Mouse (Mus musculus) CH12.LX (cell line): ENCODE data around the gene Olfr524. TPM values are rescaled to one million over a fixed set of nuclear protein-coding genes. Genes with fewer than 3 reads are reported as not detected.

ENCODE experiments used
- DNase-seq: peaks from one replicate; pipeline ENCODE4 v3.0.0-alpha.2; 2013; ENCODE audit errors: extremely low read depth
- H3K27ac ChIP-seq: 2 replicates; pipeline ENCODE4 v1.5.1; 2012; ENCODE audit warnings: low read depth, mild to moderate bottlenecking, control low read depth, moderate library complexity; ENCODE audit not compliant: insufficient read depth
- H3K27me3 ChIP-seq: replicated peaks from 2 replicates; pipeline ENCODE3; 2012; ENCODE audit warnings: inconsistent platforms
- H3K36me3 ChIP-seq, 2 experiments: replicated peaks in 1 of 2; 2 replicates each; pipeline versions ENCODE3 to v1.6.1; 2012; ENCODE audit warnings: inconsistent platforms in 1 of 2, low read length in 1 of 2, mild to moderate bottlenecking in 1 of 2, mixed read lengths in 1 of 2, moderate library complexity in 1 of 2; ENCODE audit not compliant: control insufficient read depth in 1 of 2, insufficient read depth in 1 of 2
- H3K4me1 ChIP-seq, 2 experiments: 2 replicates each; pipeline ENCODE4 v1.6.1; 2012; ENCODE audit warnings: inconsistent platforms in 1 of 2, moderate library complexity in 1 of 2; ENCODE audit not compliant: insufficient read depth in 2 of 2, control insufficient read depth in 1 of 2
- H3K4me2 ChIP-seq: 2 replicates; pipeline ENCODE4 v1.6.1; 2012; ENCODE audit warnings: low read depth, mild to moderate bottlenecking, control low read depth; ENCODE audit not compliant: poor library complexity, insufficient read depth, severe bottlenecking
- H3K4me3 ChIP-seq, 3 experiments: fragments of 150-350 bp in 1 of 3; sonication (generic) in 1 of 3; replicated peaks in 1 of 3; 2 replicates each; pipeline versions ENCODE3 to v1.5.1; 2011 to 2012; ENCODE audit warnings: low read depth in 2 of 3, low read length in 2 of 3, mild to moderate bottlenecking in 2 of 3, moderate library complexity in 2 of 3, control low read depth in 1 of 3, improper control_type of control experiment in 1 of 3, inconsistent platforms in 1 of 3, mixed read lengths in 1 of 3; ENCODE audit not compliant: poor library complexity in 1 of 3
- H3K79me2 ChIP-seq: replicated peaks from 2 replicates; pipeline ENCODE4 v1.6.1; 2012; ENCODE audit warnings: mild to moderate bottlenecking, moderate library complexity; ENCODE audit not compliant: control insufficient read depth, poor library complexity, insufficient read depth, severe bottlenecking; ENCODE audit errors: extremely low read depth
- H3K9ac ChIP-seq: 2 replicates; pipeline ENCODE4 v1.6.1; 2012; ENCODE audit warnings: low read depth, mild to moderate bottlenecking, control low read depth, moderate library complexity; ENCODE audit not compliant: insufficient read depth
- H3K9me3 ChIP-seq: replicated peaks from 2 replicates; pipeline ENCODE3; 2012; ENCODE audit warnings: low read length, inconsistent platforms, mixed read lengths
- USF2 ChIP-seq: conservative IDR thresholded peaks from 2 replicates; pipeline ENCODE4 v1.6.1; 2011; ENCODE audit warnings: low read depth, low read length, improper control_type of control experiment
- dilution Hi-C: fragments of 300-500 bp; cut with MboI; formaldehyde crosslinking; loops from 2 replicates; pipeline ENCODE4 v1.14.3; 2020; ENCODE audit warnings: low sequenced_read_pairs; ENCODE audit not compliant: extremely low pct_unique_long_range_greater_than_20kb, extremely low pct_ligation_motif_present
- in situ Hi-C: fragments of 300-500 bp; cut with MboI; formaldehyde crosslinking; loops from 3 replicates; pipeline ENCODE4 v1.14.3; 2019; ENCODE audit warnings: low sequenced_read_pairs, low pct_ligation_motif_present, low pct_unique_long_range_greater_than_20kb, mixed read lengths
- polyA plus RNA-seq: library from polyadenylated mRNA; unstranded; fragments of >175 nt; gene quantifications from 2 replicates; pipeline ENCODE4 v1.2.1, GENCODE M21; 2012; ENCODE audit warnings: low read depth; ENCODE audit not compliant: insufficient read length
- total RNA-seq, 2 experiments: library from RNA; depleted of rRNA; stranded (reverse); fragments of 300-350 nt in 1 of 2; fragments of >200 nt in 1 of 2; gene quantifications; 2 replicates each; pipeline ENCODE4 v1.2.3; 2012 to 2014

The Olfr524 gene
- total and polyA plus RNA-seq, 3 experiments: not detected

DNA sequence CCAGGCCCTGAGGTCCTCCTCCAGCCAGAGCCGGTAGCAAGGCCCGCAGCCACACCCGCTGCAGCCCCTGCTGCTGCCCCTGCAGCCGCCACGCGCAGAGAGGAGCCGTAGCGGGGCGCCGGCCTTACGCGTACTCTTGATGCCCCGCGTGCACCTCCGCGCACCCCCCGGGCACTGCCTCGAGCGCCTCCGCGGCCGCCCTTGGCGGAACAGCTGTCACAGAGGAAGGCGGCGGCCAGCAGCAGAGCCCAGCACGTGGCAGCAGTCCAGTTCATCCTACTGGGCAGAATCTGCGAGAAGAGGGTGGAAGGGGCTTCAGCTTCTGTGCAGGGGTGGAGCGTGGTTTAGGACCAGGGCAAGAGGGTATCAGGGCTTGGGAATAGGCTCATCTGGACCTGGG, 52.4 kb downstream of the Olfr524 start:
- no peak for DNase-seq
- H3K4me1 ChIP-seq: no peaks in the 10 kb centered on the region
- dilution Hi-C loops: no loop called here
- no peaks in the 10 kb centered on the region for H3K9me3 ChIP-seq
- no peaks in the 10 kb centered on the region for H3K79me2 ChIP-seq
- TF ChIP-seq USF2: no peak
- TF ChIP-seq, all 38 proteins: peak for 0
- Histone ChIP-seq H3K27ac (no peak overlapping the region), H3K9ac (no peak overlapping the region), H3K4me3 (no peak overlapping the region), H3K4me2 (no peak overlapping the region), H3K27me3 (peaks cover 12% of the 10 kb centered on the region), H3K36me3 (peaks cover 9 to 43% of the 10 kb centered on the region in 2 experiments)
- in situ Hi-C loops: no loop called here

Other genes starting within 250 kb of the Olfr524 start
Only the 20 nearest of the 22 such genes appear.
- gene Adam8, start 213.4 kb downstream of the Olfr524 start, total RNA-seq (2012; rRNA removed): 61.4 and 63.7 TPM in 2 replicates
- gene Adam8, start 213.4 kb downstream of the Olfr524 start, total RNA-seq (2014; rRNA removed): 46.5 and 51.0 TPM in 2 replicates
- gene Adam8, start 213.4 kb downstream of the Olfr524 start, polyA plus RNA-seq: 43.7 and 46.3 TPM in 2 replicates
- 44.4 and 44.6 TPM in 2 replicates for gene Zfp511, start 169.6 kb downstream of the Olfr524 start, total RNA-seq (2012; rRNA removed)
- 41.4 and 43.8 TPM in 2 replicates for gene Zfp511, start 169.6 kb downstream of the Olfr524 start, total RNA-seq (2014; rRNA removed)
- 50.1 and 52.2 TPM in 2 replicates for gene Zfp511, start 169.6 kb downstream of the Olfr524 start, polyA plus RNA-seq
- gene Tubgcp2, start 169.3 kb downstream of the Olfr524 start, total RNA-seq (2012; rRNA removed): 40.1 and 42.5 TPM in 2 replicates
- gene Tubgcp2, start 169.3 kb downstream of the Olfr524 start, total RNA-seq (2014; rRNA removed): 50.4 and 50.6 TPM in 2 replicates
- 39.5 and 46.7 TPM in 2 replicates for gene Tubgcp2, start 169.3 kb downstream of the Olfr524 start, polyA plus RNA-seq
- gene Msx3, start 156.9 kb downstream of the Olfr524 start, total RNA-seq (2012; rRNA removed): not detected in 2 replicates
- gene Msx3, start 156.9 kb downstream of the Olfr524 start, total RNA-seq (2014; rRNA removed): not detected in 2 replicates
- gene Msx3, start 156.9 kb downstream of the Olfr524 start, polyA plus RNA-seq: not detected in 2 replicates
- gene Caly, start 123.4 kb downstream of the Olfr524 start, total RNA-seq (2012; rRNA removed): not detected in 2 replicates
- not detected in 2 replicates for gene Caly, start 123.4 kb downstream of the Olfr524 start, total RNA-seq (2014; rRNA removed)
- not detected in 2 replicates for gene Caly, start 123.4 kb downstream of the Olfr524 start, polyA plus RNA-seq
- not detected in 2 replicates for gene Prap1, start 112.6 kb downstream of the Olfr524 start, total RNA-seq (2012; rRNA removed)
- gene Prap1, start 112.6 kb downstream of the Olfr524 start, total RNA-seq (2014; rRNA removed): not detected in 2 replicates
- gene Prap1, start 112.6 kb downstream of the Olfr524 start, polyA plus RNA-seq: not detected in 2 replicates
- gene Fuom, start 103.5 kb downstream of the Olfr524 start, total RNA-seq (2012; rRNA removed): 0.76 and 1.8 TPM in 2 replicates
- gene Fuom, start 103.5 kb downstream of the Olfr524 start, total RNA-seq (2014; rRNA removed): not detected in 2 replicates
- 0.64 and 0.86 TPM in 2 replicates for gene Fuom, start 103.5 kb downstream of the Olfr524 start, polyA plus RNA-seq
- gene Paox, start 90.2 kb downstream of the Olfr524 start, total RNA-seq (2012; rRNA removed): 40.0 and 42.3 TPM in 2 replicates
- gene Paox, start 90.2 kb downstream of the Olfr524 start, total RNA-seq (2014; rRNA removed): 34.5 and 36.6 TPM in 2 replicates
- gene Paox, start 90.2 kb downstream of the Olfr524 start, polyA plus RNA-seq: 30.4 and 39.7 TPM in 2 replicates
- gene Echs1, start 89.5 kb downstream of the Olfr524 start, total RNA-seq (2012; rRNA removed): 39.8 and 43.3 TPM in 2 replicates
- 72.0 and 74.4 TPM in 2 replicates for gene Echs1, start 89.5 kb downstream of the Olfr524 start, total RNA-seq (2014; rRNA removed)
- 43.8 and 47.8 TPM in 2 replicates for gene Echs1, start 89.5 kb downstream of the Olfr524 start, polyA plus RNA-seq
- 19.3 and 26.6 TPM in 2 replicates for gene Mtg1, start 68.4 kb downstream of the Olfr524 start, total RNA-seq (2012; rRNA removed)
- 20.7 and 29.4 TPM in 2 replicates for gene Mtg1, start 68.4 kb downstream of the Olfr524 start, total RNA-seq (2014; rRNA removed)
- 39.6 and 39.8 TPM in 2 replicates for gene Mtg1, start 68.4 kb downstream of the Olfr524 start, polyA plus RNA-seq
- gene Sprn, start 51.1 kb downstream of the Olfr524 start, total RNA-seq (2012; rRNA removed): not detected in 2 replicates
- not detected in 2 replicates for gene Sprn, start 51.1 kb downstream of the Olfr524 start, total RNA-seq (2014; rRNA removed)
- not detected in 2 replicates for gene Sprn, start 51.1 kb downstream of the Olfr524 start, polyA plus RNA-seq
- gene Olfr522, start 41.2 kb downstream of the Olfr524 start, total RNA-seq (2012; rRNA removed): not detected in 2 replicates
- not detected in 2 replicates for gene Olfr522, start 41.2 kb downstream of the Olfr524 start, total RNA-seq (2014; rRNA removed)
- gene Olfr522, start 41.2 kb downstream of the Olfr524 start, polyA plus RNA-seq: not detected in 2 replicates
- not detected in 2 replicates for gene Olfr523, start 32.7 kb downstream of the Olfr524 start, total RNA-seq (2012; rRNA removed)
- not detected in 2 replicates for gene Olfr523, start 32.7 kb downstream of the Olfr524 start, total RNA-seq (2014; rRNA removed)
- not detected in 2 replicates for gene Olfr523, start 32.7 kb downstream of the Olfr524 start, polyA plus RNA-seq
- not detected in 2 replicates for gene Cd163l1, start 12.3 kb upstream of the Olfr524 start, total RNA-seq (2012; rRNA removed)
- gene Cd163l1, start 12.3 kb upstream of the Olfr524 start, total RNA-seq (2014; rRNA removed): not detected in 2 replicates
- gene Cd163l1, start 12.3 kb upstream of the Olfr524 start, polyA plus RNA-seq: not detected in 2 replicates
- not detected in 2 replicates for gene 5830411N06Rik, start 41.3 kb upstream of the Olfr524 start, total RNA-seq (2012; rRNA removed)
- not detected in 2 replicates for gene 5830411N06Rik, start 41.3 kb upstream of the Olfr524 start, total RNA-seq (2014; rRNA removed)
- not detected in 2 replicates for gene 5830411N06Rik, start 41.3 kb upstream of the Olfr524 start, polyA plus RNA-seq
- not detected in 2 replicates for gene Olfr525, start 114.9 kb upstream of the Olfr524 start, total RNA-seq (2012; rRNA removed)
- gene Olfr525, start 114.9 kb upstream of the Olfr524 start, total RNA-seq (2014; rRNA removed): not detected in 2 replicates
- not detected in 2 replicates for gene Olfr525, start 114.9 kb upstream of the Olfr524 start, polyA plus RNA-seq
- not detected in 2 replicates for gene Olfr527, start 128.1 kb upstream of the Olfr524 start, total RNA-seq (2012; rRNA removed)
- not detected in 2 replicates for gene Olfr527, start 128.1 kb upstream of the Olfr524 start, total RNA-seq (2014; rRNA removed)
- gene Olfr527, start 128.1 kb upstream of the Olfr524 start, polyA plus RNA-seq: not detected in 2 replicates
- not detected in 2 replicates for gene Olfr60, start 155.7 kb upstream of the Olfr524 start, total RNA-seq (2012; rRNA removed)
- gene Olfr60, start 155.7 kb upstream of the Olfr524 start, total RNA-seq (2014; rRNA removed): not detected in 2 replicates
- not detected in 2 replicates for gene Olfr60, start 155.7 kb upstream of the Olfr524 start, polyA plus RNA-seq
- not detected in 2 replicates for gene Olfr530, start 170.4 kb upstream of the Olfr524 start, total RNA-seq (2012; rRNA removed)
- not detected in 2 replicates for gene Olfr530, start 170.4 kb upstream of the Olfr524 start, total RNA-seq (2014; rRNA removed)
- gene Olfr530, start 170.4 kb upstream of the Olfr524 start, polyA plus RNA-seq: not detected in 2 replicates
- gene Olfr531, start 197.0 kb upstream of the Olfr524 start, total RNA-seq (2012; rRNA removed): not detected in 2 replicates
- not detected in 2 replicates for gene Olfr531, start 197.0 kb upstream of the Olfr524 start, total RNA-seq (2014; rRNA removed)
- gene Olfr531, start 197.0 kb upstream of the Olfr524 start, polyA plus RNA-seq: not detected in 2 replicates